Mouse (Mus musculus): ENCODE measurements around the gene Vps35l. TPM values are rescaled to one million over a fixed set of nuclear protein-coding genes. Genes with fewer than 3 reads are reported as not detected.

Gene Vps35l
- polyA plus RNA-seq, 1 experiment = 52.4 TPM

DNA sequence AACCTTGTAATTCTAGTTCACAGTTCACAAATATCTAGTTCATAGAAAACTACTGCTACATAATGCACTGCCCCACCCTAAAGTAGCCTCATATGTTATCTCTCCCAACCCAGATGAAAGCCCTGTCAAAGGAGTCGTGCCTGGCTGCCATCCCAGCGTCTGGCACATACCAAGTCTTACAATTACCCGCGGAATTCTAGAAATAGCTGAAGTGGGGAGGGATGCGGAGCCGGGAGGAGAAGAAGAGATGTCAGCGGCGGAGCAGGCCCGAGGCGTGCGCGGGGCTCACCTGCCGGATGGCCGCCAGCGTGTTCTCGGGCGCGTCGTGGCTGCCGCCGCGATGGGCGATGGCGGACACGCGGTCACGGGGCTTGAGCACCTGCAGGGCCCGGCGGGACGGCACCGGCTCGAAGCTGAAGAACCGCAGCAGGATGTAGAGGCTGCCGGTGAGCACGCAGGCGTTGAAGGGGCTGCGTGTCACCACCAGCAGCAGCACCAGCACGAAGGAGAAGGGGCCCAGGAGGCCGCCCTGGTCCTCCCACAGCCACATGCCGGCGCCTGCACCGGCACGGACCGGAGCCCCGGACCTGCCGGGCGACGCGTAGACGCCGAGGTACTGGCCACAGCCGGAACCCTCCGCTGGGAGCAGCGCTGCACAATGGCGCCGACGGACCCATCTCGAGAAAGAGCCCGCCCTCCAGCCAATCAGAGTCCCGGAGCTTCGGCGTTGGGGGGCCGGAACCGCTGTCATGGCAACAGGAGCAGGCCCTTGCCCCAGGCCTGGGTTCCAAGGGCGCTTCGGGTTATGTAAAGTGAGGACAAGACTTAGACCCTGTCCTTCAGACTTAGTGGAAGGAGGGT lies 34.7 kb upstream of the Vps35l start, which contains the start of gene Gde1:
Gene Gde1 (minus strand): TSS at position 678 of the 861 bp plus-strand sequence.
- peak; percentile 98 for DNase-seq
- TF ChIP-seq POLR2A (IDR thresholded peaks at IDR 0.05; ENCODE audit: low read depth, low read length) = no peak
- no peaks in the 10 kb centered on the region for H3K36me3 ChIP-seq (ENCODE audit: control insufficient read depth, insufficient read depth, low read length)
- H3K27ac ChIP-seq (ENCODE audit: insufficient read depth, low read depth, low read length) = peak within 1 kb of the TSS; percentile 84
- H3K4me3 ChIP-seq (ENCODE audit: insufficient read depth, low read depth, low read length) = peak within 1 kb of the TSS; percentile 87
- peaks cover 11% of the 10 kb centered on the region; the same call in 1 of the 2 replicates for H3K4me1 ChIP-seq (ENCODE audit: control insufficient read depth, insufficient read depth, low read length)
- no peaks in the 10 kb centered on the region for H3K27me3 ChIP-seq (replicated peaks; ENCODE audit: control insufficient read depth, insufficient read depth, low read length)
- WGBS = under 1% methylated on average over 66 of the region's 66 CpGs

DNA sequence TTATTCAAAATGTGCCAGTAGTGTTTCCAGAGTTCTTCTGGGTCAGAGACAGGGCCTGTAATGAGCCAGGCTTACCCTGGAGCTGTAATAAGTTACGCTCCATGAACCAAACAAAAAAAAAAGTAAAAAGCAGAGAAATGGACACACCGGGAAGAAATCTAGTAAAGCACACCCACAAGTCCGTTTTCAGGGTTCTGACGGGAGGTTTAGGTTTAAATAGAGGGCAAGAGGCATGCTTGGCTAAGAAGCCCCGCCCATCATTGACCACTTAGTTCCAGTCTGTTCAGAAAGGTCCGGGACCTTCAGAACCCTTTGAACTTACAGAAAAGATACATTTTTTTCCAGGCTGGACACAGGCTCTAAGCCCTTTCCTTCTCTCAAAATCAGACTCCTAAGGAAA lies 34.0 kb upstream of the Vps35l start:
- Histone ChIP-seq H3K4me1 (ENCODE audit: control insufficient read depth, insufficient read depth, low read length) (peaks cover 11% of the 10 kb centered on the region; the same call in 1 of the 2 replicates), H3K27me3 (replicated peaks; ENCODE audit: control insufficient read depth, insufficient read depth, low read length) (no peaks in the 10 kb centered on the region), H3K27ac (ENCODE audit: insufficient read depth, low read depth, low read length) (peak overlapping the region; percentile 84), H3K36me3 (ENCODE audit: control insufficient read depth, insufficient read depth, low read length) (no peaks in the 10 kb centered on the region), H3K4me3 (ENCODE audit: insufficient read depth, low read depth, low read length) (peak overlapping the region; percentile 87; the same call in 1 of the 2 replicates)
- TF ChIP-seq CTCF (conservative IDR thresholded peaks at IDR 0.05; ENCODE audit: insufficient read depth, insufficient read length, low read depth, low read length) = no peak
- TF ChIP-seq POLR2A (IDR thresholded peaks at IDR 0.05; ENCODE audit: low read depth, low read length) = no peak
- 22% methylated on average over 6 of the region's 6 CpGs for WGBS
- DNase-seq = no peak

DNA sequence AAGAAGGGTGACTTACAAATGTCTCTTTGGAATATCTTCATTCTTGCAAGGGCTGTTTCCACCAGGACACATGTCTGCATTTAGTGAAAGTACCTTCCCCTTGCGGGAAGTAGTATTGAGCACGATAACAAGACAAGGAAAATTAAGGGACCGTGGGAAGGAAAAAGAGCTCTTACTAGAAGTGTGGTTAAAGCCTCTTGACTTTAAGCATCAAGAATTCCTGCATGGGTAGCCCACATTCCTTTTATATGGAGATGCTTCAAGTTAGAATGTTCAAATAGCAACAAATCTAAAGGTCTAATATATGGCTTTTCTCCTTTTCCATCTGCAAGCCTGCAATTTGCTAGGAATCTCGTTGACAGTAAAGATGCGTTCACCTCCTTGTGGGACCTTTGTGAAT lies 33.5 kb upstream of the Vps35l start:
- peak; percentile 10 for DNase-seq
- TF ChIP-seq CTCF (conservative IDR thresholded peaks at IDR 0.05; ENCODE audit: insufficient read depth, insufficient read length, low read depth, low read length) (no peak), POLR2A (IDR thresholded peaks at IDR 0.05; ENCODE audit: low read depth, low read length) (no peak)
- H3K27me3 ChIP-seq (replicated peaks; ENCODE audit: control insufficient read depth, insufficient read depth, low read length) = no peaks in the 10 kb centered on the region
- H3K27ac ChIP-seq (ENCODE audit: insufficient read depth, low read depth, low read length) = peak overlapping the region; percentile 84
- no peaks in the 10 kb centered on the region for H3K36me3 ChIP-seq (ENCODE audit: control insufficient read depth, insufficient read depth, low read length)
- H3K4me1 ChIP-seq (ENCODE audit: control insufficient read depth, insufficient read depth, low read length) = peaks cover 11% of the 10 kb centered on the region; the same call in 1 of the 2 replicates
- H3K4me3 ChIP-seq (ENCODE audit: insufficient read depth, low read depth, low read length) = no peak overlapping the region
- WGBS = 85% methylated on average over 5 of the region's 5 CpGs

DNA sequence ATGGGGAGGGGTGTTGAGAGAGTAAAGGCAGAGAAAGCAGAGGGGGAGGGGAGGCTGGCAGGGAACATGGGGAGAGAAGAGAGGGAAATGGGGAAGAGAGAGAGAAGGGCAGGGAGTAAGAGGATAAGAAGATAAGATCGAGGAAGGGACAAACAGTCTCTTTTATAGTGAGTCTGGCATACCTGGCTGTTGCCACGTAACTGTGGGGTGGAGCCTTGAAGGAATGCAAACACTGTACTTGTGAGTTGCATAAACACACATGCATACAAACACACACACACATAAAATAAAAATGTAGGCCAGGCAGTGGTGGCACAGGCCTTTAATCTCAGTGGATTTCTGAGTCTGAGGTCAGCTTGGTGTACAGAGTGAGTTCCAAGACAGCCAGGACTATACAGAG lies 32.8 kb upstream of the Vps35l start:
- Histone ChIP-seq H3K4me1 (ENCODE audit: control insufficient read depth, insufficient read depth, low read length) (peaks cover 11% of the 10 kb centered on the region; the same call in 1 of the 2 replicates), H3K27ac (ENCODE audit: insufficient read depth, low read depth, low read length) (no peak overlapping the region), H3K27me3 (replicated peaks; ENCODE audit: control insufficient read depth, insufficient read depth, low read length) (no peaks in the 10 kb centered on the region), H3K4me3 (ENCODE audit: insufficient read depth, low read depth, low read length) (no peak overlapping the region), H3K36me3 (ENCODE audit: control insufficient read depth, insufficient read depth, low read length) (no peaks in the 10 kb centered on the region)
- no peak for TF ChIP-seq POLR2A (IDR thresholded peaks at IDR 0.05; ENCODE audit: low read depth, low read length)
- DNase-seq = no peak
- 85% methylated on average over 2 of the region's 2 CpGs for WGBS

DNA sequence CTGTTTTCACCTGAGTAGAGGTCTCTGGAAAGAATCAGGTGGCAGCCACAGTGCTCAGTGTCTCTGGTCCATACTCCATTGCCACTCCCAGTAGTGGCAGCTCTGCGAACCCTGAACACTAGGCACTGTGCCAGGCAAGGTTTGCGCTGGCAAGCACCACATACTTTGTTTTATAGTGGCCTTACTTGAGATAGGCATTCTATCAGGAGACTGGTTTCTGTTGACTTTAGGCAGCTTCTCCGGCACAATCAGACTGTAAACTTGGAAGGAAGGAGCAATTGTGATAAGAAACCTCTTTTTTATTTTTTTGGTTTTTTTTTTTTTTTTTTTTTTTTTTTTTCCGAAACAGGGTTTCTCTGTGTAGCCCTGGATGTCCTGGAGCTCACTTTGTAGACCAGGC lies 32.0 kb upstream of the Vps35l start:
- DNase-seq = peak; percentile 83
- peaks cover 13% of the 10 kb centered on the region; the same call in 1 of the 2 replicates for H3K4me1 ChIP-seq (ENCODE audit: control insufficient read depth, insufficient read depth, low read length)
- 45% methylated on average over 4 of the region's 4 CpGs for WGBS
- no peak overlapping the region for H3K4me3 ChIP-seq (ENCODE audit: insufficient read depth, low read depth, low read length)
- H3K27ac ChIP-seq (ENCODE audit: insufficient read depth, low read depth, low read length) = no peak overlapping the region
- no peaks in the 10 kb centered on the region for H3K36me3 ChIP-seq (ENCODE audit: control insufficient read depth, insufficient read depth, low read length)
- no peak for TF ChIP-seq POLR2A (IDR thresholded peaks at IDR 0.05; ENCODE audit: low read depth, low read length)
- no peak for TF ChIP-seq CTCF (conservative IDR thresholded peaks at IDR 0.05; ENCODE audit: insufficient read depth, insufficient read length, low read depth, low read length)
- no peaks in the 10 kb centered on the region for H3K27me3 ChIP-seq (replicated peaks; ENCODE audit: control insufficient read depth, insufficient read depth, low read length)

DNA sequence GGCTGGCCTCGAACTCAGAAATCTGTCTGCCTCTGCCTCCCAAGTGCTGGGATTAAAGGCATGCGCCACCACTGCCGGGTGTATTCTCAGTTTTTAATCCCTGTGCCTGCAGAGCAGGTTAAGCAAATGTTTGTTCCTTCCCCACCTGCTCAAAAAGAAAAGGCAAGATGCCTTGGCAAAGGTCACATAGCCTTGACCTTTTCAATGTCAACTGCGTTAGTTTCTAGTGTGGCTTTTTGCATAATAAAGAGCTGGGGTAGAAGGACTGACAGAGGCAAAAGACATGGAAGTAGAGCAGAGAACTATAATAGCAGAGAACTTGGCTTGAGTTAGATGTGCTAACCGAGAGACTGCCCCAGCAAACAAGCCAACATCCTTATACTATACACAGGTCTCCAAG lies 29.2 kb upstream of the Vps35l start:
- Histone ChIP-seq H3K4me3 (ENCODE audit: insufficient read depth, low read depth, low read length) (no peak overlapping the region), H3K36me3 (ENCODE audit: control insufficient read depth, insufficient read depth, low read length) (no peaks in the 10 kb centered on the region), H3K27me3 (replicated peaks; ENCODE audit: control insufficient read depth, insufficient read depth, low read length) (no peaks in the 10 kb centered on the region), H3K4me1 (ENCODE audit: control insufficient read depth, insufficient read depth, low read length) (peaks cover 9% of the 10 kb centered on the region; the same call in 1 of the 2 replicates), H3K27ac (ENCODE audit: insufficient read depth, low read depth, low read length) (no peak overlapping the region)
- DNase-seq = no peak
- no peak for TF ChIP-seq POLR2A (IDR thresholded peaks at IDR 0.05; ENCODE audit: low read depth, low read length)
- TF ChIP-seq CTCF (conservative IDR thresholded peaks at IDR 0.05; ENCODE audit: insufficient read depth, insufficient read length, low read depth, low read length) = no peak
- 75% methylated on average over 5 of the region's 5 CpGs for WGBS

Measured in kidney, adult 2 months (tissue).